Mouse (Mus musculus): ENCODE measurements around the gene Armc9. TPM values are rescaled to one million over a fixed set of nuclear protein-coding genes. Genes with fewer than 3 reads are reported as not detected.

The Armc9 gene
- polyA plus RNA-seq, 1 experiment from 2014 or later, result 41.2 TPM

GRCm38 (mm10) chr1:86201312-86201711, 46.7 kb downstream of the Armc9 start:
- ATAC-seq (ENCODE audit: low FRiP score, low read depth), result no peak
- no peak overlapping the region for H3K27ac ChIP-seq (replicated peaks)
- no peaks in the 10 kb centered on the region for H3K27me3 ChIP-seq
- H3K4me1 ChIP-seq, result no peaks in the 10 kb centered on the region
- H3K36me3 ChIP-seq, result peaks cover 81% of the 10 kb centered on the region
- H3K4me2 ChIP-seq (replicated peaks), result no peak overlapping the region
- no peak overlapping the region for H3K4me3 ChIP-seq
- H3K9me3 ChIP-seq, result peaks cover 2% of the 10 kb centered on the region; the same call in 1 of the 2 replicates
- H3K9ac ChIP-seq (replicated peaks), result no peak overlapping the region

DNA sequence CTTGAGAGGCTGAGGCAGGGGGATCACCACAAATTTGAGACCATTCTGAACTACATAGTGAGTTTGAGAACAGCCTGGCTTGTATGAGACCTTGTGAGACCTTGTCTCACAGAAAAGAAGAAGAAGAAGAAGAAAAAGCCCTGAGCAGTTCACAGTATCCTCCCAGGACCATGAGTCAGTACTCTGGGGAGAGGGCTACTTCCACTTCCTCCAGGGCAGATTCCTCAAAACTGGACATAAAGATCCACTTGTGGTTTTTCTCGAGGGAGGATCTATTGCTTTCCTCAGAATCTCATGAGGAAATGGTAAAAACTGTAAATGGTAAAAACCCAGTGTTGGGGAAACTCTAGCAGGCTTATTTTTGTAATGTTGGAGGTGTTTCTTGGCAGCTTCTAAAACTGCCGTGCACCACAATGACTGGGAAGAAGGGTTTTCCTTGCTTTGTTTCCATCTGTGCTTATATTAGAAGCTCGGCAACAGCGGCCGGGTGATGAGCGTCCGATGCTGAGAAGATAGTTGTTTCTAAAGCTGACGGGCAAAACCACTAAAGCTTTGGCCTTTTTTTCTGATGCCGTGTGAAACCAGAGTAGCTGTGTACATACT, 48.1 kb downstream of the Armc9 start:
- Histone ChIP-seq H3K9ac (replicated peaks) (no peak overlapping the region), H3K36me3 (peaks cover 86% of the 10 kb centered on the region), H3K9me3 (peaks cover 2% of the 10 kb centered on the region; the same call in 1 of the 2 replicates), H3K4me2 (replicated peaks) (no peak overlapping the region), H3K27ac (replicated peaks) (no peak overlapping the region), H3K27me3 (no peaks in the 10 kb centered on the region), H3K4me3 (no peak overlapping the region), H3K4me1 (no peaks in the 10 kb centered on the region)
- 90% methylated on average over 9 of the region's 9 CpGs for WGBS
- ATAC-seq (ENCODE audit: low FRiP score, low read depth), result no peak

DNA sequence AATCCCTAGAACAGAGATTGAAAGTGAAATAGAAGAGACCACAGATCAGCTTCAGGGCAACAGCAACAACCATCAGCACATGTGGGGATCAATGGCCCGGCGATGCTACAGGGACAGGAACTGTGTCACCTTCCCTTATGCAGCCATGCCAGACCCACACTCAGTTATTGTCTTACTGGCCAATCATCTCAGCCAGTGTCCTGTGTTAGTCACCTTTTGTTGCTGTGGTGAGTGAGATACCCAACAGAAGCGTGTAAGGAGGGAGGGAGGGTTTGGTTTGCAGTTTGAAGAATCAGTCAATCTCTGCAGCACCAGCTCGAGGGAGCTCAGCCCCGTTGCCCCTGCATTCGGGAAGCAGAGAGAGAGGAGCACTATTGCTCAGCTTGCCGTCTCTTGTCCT, 56.1 kb downstream of the Armc9 start:
- Histone ChIP-seq H3K4me1 (no peaks in the 10 kb centered on the region), H3K4me2 (replicated peaks) (no peak overlapping the region), H3K4me3 (no peak overlapping the region), H3K27me3 (no peaks in the 10 kb centered on the region), H3K9ac (replicated peaks) (no peak overlapping the region), H3K9me3 (no peaks in the 10 kb centered on the region), H3K36me3 (peaks cover 58% of the 10 kb centered on the region), H3K27ac (replicated peaks) (no peak overlapping the region)
- 82% methylated on average over 7 of the region's 7 CpGs for WGBS
- ATAC-seq (ENCODE audit: low FRiP score, low read depth), result no peak

DNA sequence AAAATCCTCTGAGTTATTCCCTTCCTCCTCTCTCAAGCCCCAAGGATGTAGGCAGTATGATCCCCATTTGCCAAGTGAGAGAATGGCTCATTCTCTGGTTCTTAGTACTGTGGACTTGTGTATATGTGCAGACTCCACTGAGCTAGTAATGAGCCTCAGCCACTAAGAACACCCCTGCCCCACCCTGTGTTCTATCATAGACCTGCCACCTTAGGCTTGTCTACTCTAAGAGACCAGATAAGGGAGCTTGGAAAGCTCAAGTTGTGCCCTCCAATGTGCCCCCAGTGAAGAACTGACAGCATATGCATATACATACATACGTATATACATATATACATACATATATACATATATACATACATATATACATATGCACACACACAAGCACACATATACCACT, 56.9 kb downstream of the Armc9 start:
- no peaks in the 10 kb centered on the region for H3K27me3 ChIP-seq
- no peak overlapping the region for H3K4me2 ChIP-seq (replicated peaks)
- no peaks in the 10 kb centered on the region for H3K9me3 ChIP-seq
- no peak overlapping the region for H3K9ac ChIP-seq (replicated peaks)
- H3K36me3 ChIP-seq, result peaks cover 58% of the 10 kb centered on the region
- no peaks in the 10 kb centered on the region for H3K4me1 ChIP-seq
- H3K4me3 ChIP-seq, result no peak overlapping the region
- no peak overlapping the region for H3K27ac ChIP-seq (replicated peaks)
- ATAC-seq (ENCODE audit: low FRiP score, low read depth), result no peak
- 93% methylated on average over 1 of the region's 1 CpGs for WGBS

GRCm38 (mm10) chr1:86212731-86213130, 58.2 kb downstream of the Armc9 start:
- Histone ChIP-seq H3K9me3 (no peaks in the 10 kb centered on the region), H3K4me2 (replicated peaks) (no peak overlapping the region), H3K27me3 (no peaks in the 10 kb centered on the region), H3K9ac (replicated peaks) (no peak overlapping the region), H3K4me3 (no peak overlapping the region), H3K27ac (replicated peaks) (no peak overlapping the region), H3K36me3 (peaks cover 52% of the 10 kb centered on the region), H3K4me1 (no peaks in the 10 kb centered on the region)
- 93% methylated on average over 8 of the region's 8 CpGs for WGBS
- no peak for ATAC-seq (ENCODE audit: low FRiP score, low read depth)

DNA sequence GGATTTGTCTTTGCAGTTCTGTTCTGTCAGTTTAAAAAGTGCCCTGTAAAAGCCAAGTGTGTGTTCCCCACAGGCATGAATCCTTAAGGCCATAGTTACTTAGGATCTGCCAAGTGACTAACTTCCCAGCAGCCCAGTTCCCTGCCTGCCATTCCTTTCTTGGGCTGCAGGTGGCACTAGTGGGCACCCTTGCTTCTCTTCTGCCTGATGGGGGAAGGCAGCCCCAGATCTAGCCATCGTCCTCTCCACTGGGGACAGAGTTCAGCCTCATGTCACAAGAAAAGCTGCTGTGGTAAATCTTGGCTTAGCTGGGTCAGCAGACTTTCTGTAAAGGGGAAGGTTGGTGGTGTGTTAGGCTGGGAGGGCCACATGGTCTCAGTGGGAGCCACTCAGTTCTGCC, 59.6 kb downstream of the Armc9 start:
- Histone ChIP-seq H3K9me3 (no peaks in the 10 kb centered on the region), H3K27me3 (no peaks in the 10 kb centered on the region), H3K4me3 (no peak overlapping the region), H3K4me2 (replicated peaks) (no peak overlapping the region), H3K36me3 (peaks cover 50% of the 10 kb centered on the region), H3K9ac (replicated peaks) (no peak overlapping the region), H3K4me1 (no peaks in the 10 kb centered on the region), H3K27ac (replicated peaks) (no peak overlapping the region)
- 3% methylated on average over 1 of the region's 1 CpGs for WGBS
- no peak for ATAC-seq (ENCODE audit: low FRiP score, low read depth)

DNA sequence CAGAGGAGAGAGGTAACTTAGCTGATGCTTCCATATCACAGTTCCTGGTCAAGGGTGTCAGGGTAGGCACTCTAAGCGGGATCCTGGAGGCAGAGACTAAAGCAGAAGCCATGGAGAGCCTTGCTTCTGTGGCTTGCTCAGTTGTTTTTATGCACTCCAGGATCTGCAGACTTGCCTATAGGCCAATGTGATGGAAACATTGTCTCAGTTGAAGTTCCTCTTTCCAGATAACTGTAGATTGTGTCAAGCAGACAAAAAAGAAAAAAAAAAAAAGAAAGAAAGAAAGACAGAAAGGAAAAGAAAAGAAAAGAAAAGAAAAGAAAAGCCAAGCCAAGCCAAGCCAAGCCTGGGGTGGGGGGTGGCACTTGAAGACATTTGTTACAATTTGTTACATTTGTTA, 60.7 kb downstream of the Armc9 start:
- WGBS, result 86% methylated on average over 1 of the region's 1 CpGs
- Histone ChIP-seq H3K4me3 (no peak overlapping the region), H3K9ac (replicated peaks) (no peak overlapping the region), H3K4me1 (no peaks in the 10 kb centered on the region), H3K9me3 (no peaks in the 10 kb centered on the region), H3K4me2 (replicated peaks) (no peak overlapping the region), H3K36me3 (peaks cover 51% of the 10 kb centered on the region; the same call in 1 of the 2 replicates), H3K27ac (replicated peaks) (no peak overlapping the region), H3K27me3 (no peaks in the 10 kb centered on the region)
- no peak for ATAC-seq (ENCODE audit: low FRiP score, low read depth)

GRCm38 (mm10) chr1:86216412-86216811, 61.8 kb downstream of the Armc9 start:
- no peak overlapping the region for H3K9ac ChIP-seq (replicated peaks)
- no peak overlapping the region for H3K4me2 ChIP-seq (replicated peaks)
- H3K27ac ChIP-seq (replicated peaks), result no peak overlapping the region
- WGBS, result 93% methylated on average over 5 of the region's 5 CpGs
- no peaks in the 10 kb centered on the region for H3K27me3 ChIP-seq
- no peaks in the 10 kb centered on the region for H3K4me1 ChIP-seq
- no peak for ATAC-seq (ENCODE audit: low FRiP score, low read depth)
- H3K36me3 ChIP-seq, result peaks cover 48% of the 10 kb centered on the region; the same call in 1 of the 2 replicates
- H3K4me3 ChIP-seq, result no peak overlapping the region
- no peaks in the 10 kb centered on the region for H3K9me3 ChIP-seq

GRCm38 (mm10) chr1:86217976-86218375, 63.4 kb downstream of the Armc9 start:
- H3K4me1 ChIP-seq, result no peaks in the 10 kb centered on the region
- no peak overlapping the region for H3K4me3 ChIP-seq
- no peak for ATAC-seq (ENCODE audit: low FRiP score, low read depth)
- H3K4me2 ChIP-seq (replicated peaks), result no peak overlapping the region
- WGBS, result 82% methylated on average over 6 of the region's 6 CpGs
- H3K27me3 ChIP-seq, result no peaks in the 10 kb centered on the region
- H3K36me3 ChIP-seq, result peaks cover 41% of the 10 kb centered on the region; the same call in 1 of the 2 replicates
- no peaks in the 10 kb centered on the region for H3K9me3 ChIP-seq
- no peak overlapping the region for H3K9ac ChIP-seq (replicated peaks)
- no peak overlapping the region for H3K27ac ChIP-seq (replicated peaks)

DNA sequence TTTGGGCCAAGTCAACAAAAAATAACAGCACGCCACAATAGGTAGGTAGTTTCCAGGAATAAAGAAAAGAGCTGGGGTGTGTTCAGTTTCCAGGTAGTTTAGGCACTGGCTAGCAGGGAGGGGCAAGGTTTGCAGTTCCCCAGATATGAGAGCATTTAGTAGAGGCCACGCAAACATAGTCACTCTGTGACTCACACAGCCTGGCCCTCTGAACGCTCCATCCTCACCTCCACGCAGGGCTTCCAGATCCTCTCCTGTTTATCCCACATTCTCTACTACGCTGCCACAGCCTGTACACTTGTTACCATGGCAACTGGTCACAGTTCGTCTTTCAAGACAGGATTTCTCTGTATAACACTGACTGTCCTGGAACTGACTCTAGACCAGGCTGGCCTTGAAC, 70.6 kb downstream of the Armc9 start:
- Histone ChIP-seq H3K4me1 (no peaks in the 10 kb centered on the region), H3K4me2 (replicated peaks) (no peak overlapping the region), H3K4me3 (no peak overlapping the region), H3K36me3 (no peaks in the 10 kb centered on the region), H3K9ac (replicated peaks) (no peak overlapping the region), H3K9me3 (no peaks in the 10 kb centered on the region), H3K27ac (replicated peaks) (no peak overlapping the region), H3K27me3 (no peaks in the 10 kb centered on the region)
- 61% methylated on average over 6 of the region's 6 CpGs for WGBS
- ATAC-seq (ENCODE audit: low FRiP score, low read depth), result no peak

DNA sequence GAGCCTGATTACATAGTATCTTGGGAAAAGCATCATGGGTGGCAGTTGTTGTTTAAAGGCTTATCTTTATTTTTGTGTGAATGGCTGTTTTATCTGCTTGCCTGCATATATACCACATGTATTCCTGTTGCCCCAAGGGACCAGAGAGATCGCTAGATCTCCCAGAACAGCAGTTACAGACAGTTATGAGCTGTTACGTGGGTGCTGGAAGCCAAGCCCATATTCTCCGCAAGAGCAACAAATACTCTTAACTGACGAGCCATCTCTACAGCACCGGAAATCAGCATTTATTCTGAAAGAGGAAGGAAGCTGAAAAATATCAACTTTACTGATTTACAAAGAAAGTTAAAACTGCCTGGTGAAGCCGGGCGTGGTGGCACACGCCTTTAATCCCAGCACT, 74.1 kb downstream of the Armc9 start:
- Histone ChIP-seq H3K4me3 (no peak overlapping the region), H3K36me3 (no peaks in the 10 kb centered on the region), H3K27me3 (no peaks in the 10 kb centered on the region), H3K9ac (replicated peaks) (no peak overlapping the region), H3K27ac (replicated peaks) (no peak overlapping the region), H3K9me3 (no peaks in the 10 kb centered on the region), H3K4me1 (no peaks in the 10 kb centered on the region), H3K4me2 (replicated peaks) (no peak overlapping the region)
- ATAC-seq (ENCODE audit: low FRiP score, low read depth), result no peak
- WGBS, result 93% methylated on average over 8 of the region's 8 CpGs

DNA sequence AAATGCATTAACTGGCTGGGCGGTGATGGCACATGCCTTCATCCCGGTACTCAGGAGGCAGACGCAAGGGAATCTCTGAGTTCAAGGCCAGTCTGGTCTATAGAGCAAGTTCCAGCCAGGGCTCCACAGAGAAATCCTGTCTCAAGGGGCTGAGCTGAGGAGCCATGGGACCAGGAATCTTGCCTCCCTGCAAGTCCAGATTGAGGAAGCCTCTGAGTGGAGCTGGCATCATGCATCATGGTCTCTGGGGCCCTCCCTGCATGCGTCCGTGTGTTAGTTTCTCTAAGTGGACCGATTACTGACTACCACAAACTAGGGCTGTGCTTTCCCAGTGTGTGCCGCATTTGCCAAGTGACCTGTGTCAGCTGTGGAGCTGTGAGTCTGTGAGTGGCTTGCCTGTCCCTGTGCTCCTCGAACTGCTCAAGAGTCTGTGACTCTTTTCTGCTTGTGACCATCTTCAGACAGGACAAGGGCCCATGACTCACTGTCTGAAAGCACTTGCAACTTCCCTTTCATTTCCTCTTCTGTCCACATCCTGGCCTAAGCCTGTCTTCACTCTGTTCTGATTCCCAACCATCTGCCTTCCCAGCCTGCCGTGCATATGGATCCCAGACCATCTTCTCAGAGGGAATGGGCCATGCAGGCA, 74.7 kb downstream of the Armc9 start:
- H3K27me3 ChIP-seq, result no peaks in the 10 kb centered on the region
- no peak overlapping the region for H3K27ac ChIP-seq (replicated peaks)
- H3K9ac ChIP-seq (replicated peaks), result no peak overlapping the region
- H3K9me3 ChIP-seq, result no peaks in the 10 kb centered on the region
- H3K4me1 ChIP-seq, result no peaks in the 10 kb centered on the region
- no peak overlapping the region for H3K4me2 ChIP-seq (replicated peaks)
- 94% methylated on average over 9 of the region's 9 CpGs for WGBS
- ATAC-seq (ENCODE audit: low FRiP score, low read depth), result no peak
- H3K4me3 ChIP-seq, result no peak overlapping the region
- no peaks in the 10 kb centered on the region for H3K36me3 ChIP-seq

DNA sequence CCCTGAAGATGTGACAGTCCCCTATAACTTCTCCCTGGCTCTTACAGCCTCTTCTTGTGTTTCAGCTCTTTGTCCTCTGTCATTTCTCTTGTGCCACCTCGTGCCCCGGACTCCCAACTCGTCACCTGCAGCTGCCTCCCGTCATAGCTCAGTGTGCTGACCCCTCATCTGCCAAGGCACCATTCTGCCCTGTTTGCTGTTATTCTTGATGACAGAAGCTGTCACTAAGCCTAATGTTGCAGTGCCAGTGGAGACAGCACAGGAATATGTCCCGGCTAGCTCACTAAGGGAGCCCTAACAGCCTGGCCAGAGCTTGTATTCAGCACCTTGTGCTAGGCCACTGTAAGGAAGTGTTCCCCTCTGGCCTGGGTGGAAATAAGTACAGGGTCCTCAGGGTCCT, 78.1 kb downstream of the Armc9 start:
- ATAC-seq (ENCODE audit: low FRiP score, low read depth), result no peak
- Histone ChIP-seq H3K27me3 (no peaks in the 10 kb centered on the region), H3K27ac (replicated peaks) (no peak overlapping the region)

More for the DNA sequence above, 78.1 kb downstream of the Armc9 start:
- no peaks in the 10 kb centered on the region for H3K9me3 ChIP-seq
- H3K9ac ChIP-seq (replicated peaks), result no peak overlapping the region
- H3K4me2 ChIP-seq (replicated peaks), result no peak overlapping the region
- 89% methylated on average over 5 of the region's 5 CpGs for WGBS
- H3K4me3 ChIP-seq, result no peak overlapping the region
- H3K4me1 ChIP-seq, result no peaks in the 10 kb centered on the region
- no peaks in the 10 kb centered on the region for H3K36me3 ChIP-seq
